Mouse (Mus musculus) neural tube, embryonic 12.5 days (tissue): Measurements from ENCODE around the gene Dtnb. TPM values are rescaled to one million over a fixed set of nuclear protein-coding genes. Genes with fewer than 3 reads are reported as not detected.

Experiments used
- ATAC-seq: fragments of 200-750 bp; cut with Nextera tagmentation; 2 replicates; pipeline ENCODE4 v1.8.0; 2017; ENCODE audit warnings: low read depth, mild to moderate bottlenecking, moderate TSS enrichment, moderate library complexity; ENCODE audit not compliant: low FRiP score
- H3K27ac ChIP-seq: fragments of 300-500 bp; sonication (generic); 2 replicates; pipeline ENCODE4 v1.5.1; 2016
- H3K27me3 ChIP-seq: fragments of 300-500 bp; sonication (generic); replicated peaks from 2 replicates; pipeline ENCODE4 v1.6.1; 2016; ENCODE audit warnings: mild to moderate bottlenecking
- H3K36me3 ChIP-seq: fragments of 300-500 bp; sonication (generic); 2 replicates; pipeline ENCODE4 v1.6.1; 2016; ENCODE audit warnings: mild to moderate bottlenecking
- H3K4me1 ChIP-seq: fragments of 300-500 bp; sonication (generic); 2 replicates; pipeline ENCODE4 v1.6.1; 2016
- H3K4me2 ChIP-seq: fragments of 300-500 bp; sonication (generic); replicated peaks from 2 replicates; pipeline ENCODE4 v1.6.1; 2016; ENCODE audit warnings: mild to moderate bottlenecking
- H3K4me3 ChIP-seq: fragments of 300-500 bp; sonication (generic); 2 replicates; pipeline ENCODE4 v1.5.1; 2016
- H3K9ac ChIP-seq: fragments of 300-500 bp; sonication (generic); 2 replicates; pipeline ENCODE4 v1.6.1; 2016; ENCODE audit warnings: mild to moderate bottlenecking
- H3K9me3 ChIP-seq: fragments of 300-500 bp; sonication (generic); 2 replicates; pipeline ENCODE4 v1.6.1; 2016; ENCODE audit warnings: mild to moderate bottlenecking
- WGBS: fragments of 180-500 bp; shearing (Covaris S2); methylation state at CpG from one replicate; pipeline ENCODE4 v1.1.7; 2016; 5-methylcytosine and 5-hydroxymethylcytosine counted together
- polyA plus RNA-seq: library from polyadenylated mRNA; unstranded; fragments of >200 nt; fragmentation: Nextera tagmentation; extraction: Ambion mirVana; gene quantifications from 2 replicates; pipeline ENCODE4 v1.2.1, GENCODE M21; 2016

The Dtnb gene
- polyA plus RNA-seq, 1 experiment from 2014 or later, result 45.0 TPM

DNA sequence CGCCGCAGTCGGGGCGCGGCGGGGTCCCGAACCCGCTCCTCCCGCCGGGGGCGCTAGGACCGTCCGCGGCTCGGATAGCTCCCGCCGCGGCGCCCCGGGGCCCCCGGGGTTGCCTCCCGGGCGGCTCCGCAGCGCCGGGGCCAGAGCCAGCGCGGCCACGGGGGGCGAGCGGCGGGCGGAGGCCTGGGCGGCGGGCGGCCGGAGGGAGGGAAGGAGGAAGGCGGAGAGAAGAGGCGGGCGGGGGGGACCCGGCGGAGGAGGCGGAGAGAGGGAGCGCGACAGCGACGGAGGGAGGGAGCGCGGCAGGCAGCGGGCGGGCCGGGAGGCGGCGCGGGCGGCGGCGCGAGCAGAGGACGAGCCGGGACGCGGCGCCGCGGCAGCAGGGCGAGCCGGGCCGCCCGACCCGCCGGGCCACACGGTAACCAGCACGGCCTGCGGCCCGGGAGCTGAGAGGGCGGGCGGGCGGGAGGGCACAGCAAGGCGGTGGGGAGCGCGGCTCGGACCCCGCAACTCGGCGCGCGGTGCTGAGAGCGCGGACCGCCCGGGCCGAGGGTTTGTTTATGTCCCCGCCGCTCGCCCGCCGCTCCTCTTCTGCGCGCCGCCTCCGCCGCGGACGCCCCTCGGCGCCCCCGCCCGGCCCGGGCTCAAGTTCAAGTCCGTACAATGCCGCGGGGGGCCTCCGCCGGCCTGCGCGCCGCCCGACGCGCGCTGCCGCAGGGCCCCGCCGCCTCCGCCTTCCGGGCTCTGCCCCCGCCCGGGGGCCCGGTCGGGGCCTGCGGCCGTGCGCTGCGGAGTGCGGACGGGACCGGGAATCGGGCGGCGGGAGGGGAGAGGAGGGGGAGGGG lies 234.7 kb downstream of the Dtnb start:
- peaks cover 43% of the 10 kb centered on the region for H3K4me1 ChIP-seq
- peak overlapping the region; percentile 79 for H3K4me3 ChIP-seq
- peak overlapping the region; percentile 75 for H3K27ac ChIP-seq
- H3K27me3 ChIP-seq, result no peaks in the 10 kb centered on the region
- H3K4me2 ChIP-seq, result peak overlapping the region; percentile 88
- peak; percentile 23 for ATAC-seq
- WGBS, result 1% methylated on average over 94 of the region's 141 CpGs
- H3K9ac ChIP-seq, result peak overlapping the region; percentile 89
- no peaks in the 10 kb centered on the region for H3K9me3 ChIP-seq
- no peaks in the 10 kb centered on the region for H3K36me3 ChIP-seq

DNA sequence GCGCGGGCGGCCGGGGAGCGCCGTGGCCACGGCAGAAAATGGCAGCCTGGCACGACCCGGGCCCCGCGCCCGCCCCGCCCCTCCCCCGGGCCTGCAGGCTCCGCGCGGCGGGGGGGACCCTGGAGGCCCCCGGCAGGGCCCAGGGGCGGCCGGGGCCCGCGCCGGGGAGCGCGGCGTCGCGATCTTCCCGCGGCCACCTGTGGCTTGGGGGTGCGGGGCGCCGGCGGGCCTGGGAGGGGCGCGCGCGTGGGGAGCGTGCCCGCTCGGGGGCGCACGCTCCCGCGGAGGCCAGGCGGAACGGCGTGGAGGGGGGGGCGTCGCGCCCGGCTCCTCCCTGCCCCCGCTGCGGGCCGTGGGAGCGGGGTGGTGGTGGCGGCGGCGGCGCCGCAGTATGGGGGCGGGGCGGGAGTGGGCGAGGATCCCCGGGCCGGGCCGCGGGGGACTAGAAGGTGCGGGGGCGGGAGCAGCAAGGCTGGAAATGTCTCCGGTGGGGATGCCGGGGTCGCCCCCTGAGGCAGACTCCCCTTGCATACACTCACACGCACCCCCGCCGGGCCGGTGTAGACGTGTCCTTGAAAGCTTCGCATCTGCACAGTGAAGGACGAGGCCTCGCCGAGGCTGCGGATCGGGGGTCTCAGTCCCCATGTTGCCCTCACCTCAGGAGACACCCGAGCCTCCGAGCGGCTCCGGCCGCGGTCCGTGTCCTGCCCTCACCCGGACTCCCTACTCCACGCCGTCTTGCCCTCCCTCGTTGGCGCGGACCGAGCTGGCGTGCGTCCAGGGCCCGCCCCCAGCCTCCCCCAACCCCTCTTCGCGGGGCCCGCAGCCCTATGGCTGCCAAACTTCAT lies 235.6 kb downstream of the Dtnb start:
- H3K4me3 ChIP-seq, result peak overlapping the region; percentile 79
- peaks cover 48% of the 10 kb centered on the region for H3K4me1 ChIP-seq
- H3K9me3 ChIP-seq, result no peaks in the 10 kb centered on the region
- peak; percentile 46 for ATAC-seq
- no peaks in the 10 kb centered on the region for H3K27me3 ChIP-seq
- WGBS, result under 1% methylated on average over 71 of the region's 105 CpGs
- H3K27ac ChIP-seq, result peak overlapping the region; percentile 75; the same call in 1 of the 2 replicates
- peak overlapping the region; percentile 88 for H3K4me2 ChIP-seq
- H3K36me3 ChIP-seq, result no peaks in the 10 kb centered on the region
- peak overlapping the region; percentile 89 for H3K9ac ChIP-seq

DNA sequence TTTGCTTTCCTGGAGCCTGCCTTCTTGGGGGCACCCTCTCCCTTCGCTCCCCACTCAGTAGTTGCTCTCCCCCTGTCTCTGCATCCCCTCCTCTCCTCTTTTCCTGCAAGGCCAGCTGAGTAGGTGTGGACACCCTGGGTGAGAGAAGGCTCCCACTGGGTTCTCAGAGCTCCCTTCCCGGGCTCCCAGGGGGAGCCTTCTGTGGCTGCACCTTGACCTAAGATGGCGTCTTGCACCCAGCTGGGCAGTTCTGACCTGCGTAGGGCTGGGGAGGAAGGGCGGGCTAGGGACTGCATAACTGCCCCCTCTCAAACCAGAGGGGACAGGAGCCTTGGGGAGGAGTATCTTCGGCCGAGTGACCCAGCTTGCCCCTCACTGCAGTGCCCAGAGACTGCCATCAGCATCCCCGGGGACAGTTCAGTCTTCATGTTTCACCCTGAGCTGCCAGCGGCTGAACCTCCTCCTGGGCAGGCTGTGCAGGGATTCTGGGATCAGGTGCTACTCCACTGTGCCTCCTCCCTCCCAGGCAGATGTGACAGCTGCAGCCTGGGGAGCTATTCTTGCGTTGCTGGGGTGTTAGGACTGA lies 236.3 kb downstream of the Dtnb start:
- H3K9me3 ChIP-seq, result no peaks in the 10 kb centered on the region
- H3K27me3 ChIP-seq, result no peaks in the 10 kb centered on the region
- H3K4me1 ChIP-seq, result peaks cover 48% of the 10 kb centered on the region
- ATAC-seq, result peak; percentile 1; the same call in 1 of the 2 replicates
- H3K4me2 ChIP-seq, result peak overlapping the region; percentile 88
- peak overlapping the region; percentile 79 for H3K4me3 ChIP-seq
- peak overlapping the region; percentile 89 for H3K9ac ChIP-seq
- 4% methylated on average over 10 of the region's 10 CpGs for WGBS
- H3K36me3 ChIP-seq, result no peaks in the 10 kb centered on the region
- 0 out of 2 replicates have a peak overlapping the region, but pooled peaks have one; percentile 75 for H3K27ac ChIP-seq

DNA sequence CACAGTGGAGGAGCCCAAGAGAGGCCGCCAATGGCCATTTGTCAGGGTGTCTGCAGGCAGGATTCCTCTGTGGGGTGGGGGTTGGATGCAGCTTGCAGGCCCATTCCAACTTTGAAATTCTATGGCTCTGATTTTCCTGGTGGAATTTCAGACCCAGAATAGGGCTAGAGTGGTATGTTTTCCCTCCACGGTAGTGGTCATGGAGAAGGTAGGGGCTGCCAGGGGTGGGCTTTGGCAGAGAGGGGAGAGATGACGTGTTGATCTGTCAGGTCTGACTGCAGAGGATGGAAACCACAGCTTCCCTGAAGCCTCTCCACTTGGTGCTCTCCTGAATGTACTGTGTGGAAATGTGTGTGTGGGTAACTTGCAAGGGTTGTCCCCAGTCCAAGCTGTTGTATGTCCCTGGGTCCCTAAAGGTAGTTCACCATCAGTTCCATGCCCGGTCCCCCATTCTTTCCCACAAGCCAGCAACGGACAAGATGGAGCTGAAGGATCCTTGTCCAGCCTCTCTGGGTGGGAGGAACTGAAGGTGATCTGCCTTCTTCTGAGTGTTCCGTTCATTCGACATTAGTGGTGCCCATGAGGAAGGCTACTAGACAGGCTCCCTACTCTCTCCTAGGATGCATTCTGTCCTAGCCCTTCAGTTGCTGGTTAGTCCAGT lies 237.5 kb downstream of the Dtnb start:
- Histone ChIP-seq H3K9ac (no peak overlapping the region), H3K27me3 (no peaks in the 10 kb centered on the region), H3K4me1 (peaks cover 48% of the 10 kb centered on the region), H3K4me3 (no peak overlapping the region), H3K4me2 (no peak overlapping the region; the same call in 1 of the 2 replicates), H3K36me3 (no peaks in the 10 kb centered on the region), H3K27ac (no peak overlapping the region), H3K9me3 (no peaks in the 10 kb centered on the region)
- ATAC-seq, result no peak
- 83% methylated on average over 7 of the region's 7 CpGs for WGBS

DNA sequence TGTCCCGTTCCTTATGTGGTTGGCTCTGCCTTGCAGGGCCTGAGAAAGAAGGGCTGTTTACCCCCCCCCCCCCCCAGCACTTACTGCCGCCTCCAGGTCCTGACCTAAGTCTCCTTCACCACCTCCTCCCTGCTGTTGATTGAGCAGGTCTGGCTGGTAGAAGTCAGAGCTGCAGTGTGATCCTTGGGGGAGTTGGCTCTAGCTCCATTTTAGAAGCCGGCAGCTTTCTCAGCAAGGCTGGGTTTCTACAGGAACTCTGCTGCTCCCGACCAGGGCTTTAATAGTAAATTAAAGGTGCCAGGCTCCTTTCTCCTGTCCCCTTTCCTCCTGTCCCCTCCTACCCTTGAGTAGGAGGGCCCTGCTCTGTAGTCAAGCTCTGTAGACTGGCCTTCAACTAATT lies 238.3 kb downstream of the Dtnb start:
- ATAC-seq, result no peak
- H3K27ac ChIP-seq, result no peak overlapping the region
- peaks cover 48% of the 10 kb centered on the region for H3K4me1 ChIP-seq
- H3K9ac ChIP-seq, result no peak overlapping the region
- no peaks in the 10 kb centered on the region for H3K9me3 ChIP-seq
- no peak overlapping the region for H3K4me3 ChIP-seq
- no peak overlapping the region for H3K4me2 ChIP-seq
- H3K36me3 ChIP-seq, result no peaks in the 10 kb centered on the region
- WGBS, result 35% methylated on average over 4 of the region's 4 CpGs
- no peaks in the 10 kb centered on the region for H3K27me3 ChIP-seq

DNA sequence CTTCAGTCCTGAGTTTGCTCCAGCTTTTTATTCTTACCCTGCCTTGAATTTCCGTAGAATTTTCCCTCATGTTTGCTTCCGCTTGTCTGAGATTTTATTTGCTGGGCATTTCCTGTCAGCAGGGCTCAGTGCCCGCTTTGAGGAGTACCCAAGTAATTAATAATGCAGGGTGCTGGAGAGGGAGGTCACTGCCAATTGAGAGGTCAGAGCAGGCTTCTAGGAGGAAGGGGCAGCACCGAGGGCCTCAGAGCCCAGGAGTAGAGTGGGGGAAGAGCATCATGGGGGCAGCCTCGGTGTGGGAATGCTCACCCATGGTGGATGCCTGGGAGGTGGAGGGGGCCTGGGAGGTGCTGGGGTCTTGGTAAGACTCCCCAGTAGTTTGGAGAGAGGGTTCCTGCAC lies 239.4 kb downstream of the Dtnb start:
- H3K9me3 ChIP-seq, result no peaks in the 10 kb centered on the region
- peaks cover 41% of the 10 kb centered on the region for H3K4me1 ChIP-seq
- no peak for ATAC-seq
- H3K4me2 ChIP-seq, result no peak overlapping the region
- WGBS, result 44% methylated on average over 5 of the region's 5 CpGs
- no peaks in the 10 kb centered on the region for H3K27me3 ChIP-seq
- H3K27ac ChIP-seq, result no peak overlapping the region
- no peaks in the 10 kb centered on the region for H3K36me3 ChIP-seq
- no peak overlapping the region for H3K9ac ChIP-seq
- H3K4me3 ChIP-seq, result no peak overlapping the region

DNA sequence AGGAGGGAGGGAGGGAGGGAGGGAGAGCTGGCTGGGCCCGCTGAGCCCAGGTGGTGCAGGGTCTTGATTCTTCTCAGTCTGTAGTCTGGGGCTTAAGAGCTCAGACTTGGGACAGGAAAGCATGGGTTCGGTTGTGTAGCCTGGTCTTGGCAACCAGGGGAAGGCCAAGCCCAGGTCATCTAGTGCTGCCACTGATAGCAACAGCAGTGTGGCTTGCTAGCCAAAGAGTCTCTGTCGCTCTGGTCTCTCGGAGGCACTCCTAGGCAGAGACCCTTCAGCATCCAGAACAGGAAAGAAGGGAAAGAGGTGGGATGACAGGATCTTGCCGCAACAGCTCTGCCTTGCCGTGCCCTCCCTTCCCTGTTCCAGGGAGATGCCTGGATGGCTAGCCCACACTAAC lies 240.1 kb downstream of the Dtnb start:
- no peak overlapping the region for H3K9ac ChIP-seq
- H3K4me1 ChIP-seq, result peaks cover 41% of the 10 kb centered on the region
- H3K27ac ChIP-seq, result no peak overlapping the region
- no peaks in the 10 kb centered on the region for H3K9me3 ChIP-seq
- no peaks in the 10 kb centered on the region for H3K27me3 ChIP-seq
- no peaks in the 10 kb centered on the region for H3K36me3 ChIP-seq
- WGBS, result 66% methylated on average over 6 of the region's 6 CpGs
- no peak overlapping the region for H3K4me3 ChIP-seq
- ATAC-seq, result no peak
- H3K4me2 ChIP-seq, result no peak overlapping the region

DNA sequence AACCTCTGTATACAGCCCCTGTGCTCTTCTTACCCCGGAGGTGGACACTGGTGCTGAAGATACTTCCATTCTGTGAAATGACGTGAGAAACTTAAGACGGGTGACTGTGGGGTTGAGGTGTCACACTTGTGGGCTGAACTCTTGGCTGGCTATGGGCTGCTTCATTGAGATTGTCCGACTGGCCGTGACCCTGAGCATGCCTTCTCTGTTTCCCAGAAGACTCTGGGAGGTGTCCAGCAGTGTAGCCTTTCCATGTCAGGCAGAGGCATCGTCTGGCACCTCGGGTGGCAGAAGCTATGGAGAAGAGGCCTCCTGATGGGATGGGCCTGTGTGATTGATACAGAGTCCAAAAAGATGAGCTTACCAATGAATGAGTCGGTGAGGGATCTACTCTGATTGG lies 241.0 kb downstream of the Dtnb start:
- no peak overlapping the region for H3K4me2 ChIP-seq
- no peaks in the 10 kb centered on the region for H3K36me3 ChIP-seq
- no peak for ATAC-seq
- no peaks in the 10 kb centered on the region for H3K27me3 ChIP-seq
- no peak overlapping the region for H3K9ac ChIP-seq
- H3K27ac ChIP-seq, result no peak overlapping the region
- WGBS, result 88% methylated on average over 8 of the region's 8 CpGs
- peaks cover 39% of the 10 kb centered on the region for H3K4me1 ChIP-seq
- H3K4me3 ChIP-seq, result no peak overlapping the region
- H3K9me3 ChIP-seq, result no peaks in the 10 kb centered on the region

DNA sequence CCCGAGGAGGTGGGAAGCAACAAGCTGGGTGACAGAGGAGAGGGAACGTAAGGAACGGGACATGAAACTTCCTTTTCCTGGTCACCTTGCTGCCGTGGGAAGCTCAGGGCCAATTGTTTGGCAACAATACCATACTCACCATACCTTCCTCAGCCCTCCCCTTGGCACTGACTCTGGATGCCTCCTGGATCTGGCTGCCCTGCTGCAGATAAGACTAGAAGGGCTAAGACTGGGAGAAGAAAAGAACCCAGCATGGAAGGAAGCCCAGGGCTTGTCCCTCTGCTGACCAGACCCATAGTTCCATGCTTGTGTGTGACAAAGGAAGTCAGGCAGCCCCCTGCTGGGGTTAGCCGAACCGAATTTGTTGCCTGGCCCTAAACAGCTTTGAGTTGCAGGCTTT lies 243.2 kb downstream of the Dtnb start:
- WGBS, result 43% methylated on average over 6 of the region's 6 CpGs
- no peak for ATAC-seq
- Histone ChIP-seq H3K4me1 (peaks cover 26% of the 10 kb centered on the region), H3K27me3 (no peaks in the 10 kb centered on the region), H3K27ac (no peak overlapping the region), H3K9ac (no peak overlapping the region), H3K4me3 (no peak overlapping the region), H3K4me2 (no peak overlapping the region), H3K36me3 (no peaks in the 10 kb centered on the region), H3K9me3 (no peaks in the 10 kb centered on the region)

DNA sequence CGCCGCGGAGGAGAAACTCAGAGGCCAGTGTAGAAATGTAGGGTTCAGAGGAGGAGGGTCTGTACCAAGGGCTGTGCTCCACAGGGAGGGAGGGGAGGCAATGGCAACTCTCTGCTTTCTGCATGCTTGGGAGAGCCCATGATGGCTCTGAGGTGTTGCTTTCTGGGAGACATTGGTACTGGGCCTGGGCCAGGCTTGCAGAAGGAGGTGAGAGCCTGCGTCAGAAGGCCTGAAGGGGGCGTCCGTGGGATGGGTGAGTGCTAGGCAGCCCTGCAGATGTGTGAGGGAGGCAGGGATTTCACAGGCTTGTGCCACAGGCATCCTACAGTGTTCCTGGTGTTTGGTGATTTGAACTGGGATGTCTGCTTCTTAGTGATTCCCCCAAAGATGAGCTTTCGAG lies 244.9 kb downstream of the Dtnb start:
- H3K4me2 ChIP-seq, result no peak overlapping the region
- no peaks in the 10 kb centered on the region for H3K9me3 ChIP-seq
- H3K27ac ChIP-seq, result no peak overlapping the region
- WGBS, result 64% methylated on average over 7 of the region's 7 CpGs
- no peaks in the 10 kb centered on the region for H3K36me3 ChIP-seq
- H3K4me3 ChIP-seq, result no peak overlapping the region
- H3K4me1 ChIP-seq, result peaks cover 13% of the 10 kb centered on the region
- no peaks in the 10 kb centered on the region for H3K27me3 ChIP-seq
- H3K9ac ChIP-seq, result no peak overlapping the region
- no peak for ATAC-seq

DNA sequence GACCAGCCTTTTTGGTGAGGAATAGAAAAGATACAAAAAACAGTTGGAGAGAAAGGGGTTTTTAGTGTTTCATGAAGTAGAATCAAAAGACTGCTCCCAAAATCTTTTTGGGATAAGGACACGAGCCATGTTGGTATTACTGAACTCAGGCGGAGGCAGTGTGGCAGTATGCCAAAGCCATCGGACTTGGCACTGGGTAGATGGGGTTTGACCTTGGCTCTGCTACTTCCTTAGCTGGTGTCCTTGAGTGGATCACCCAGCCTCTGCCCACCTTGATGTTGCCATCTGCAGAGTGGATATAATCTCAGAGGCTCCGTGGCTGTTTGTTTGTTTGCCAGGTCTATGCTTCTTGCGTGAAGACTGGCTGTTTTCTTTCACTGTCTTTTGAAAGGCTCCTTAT lies 245.4 kb downstream of the Dtnb start:
- no peaks in the 10 kb centered on the region for H3K27me3 ChIP-seq
- no peaks in the 10 kb centered on the region for H3K36me3 ChIP-seq
- H3K9me3 ChIP-seq, result no peaks in the 10 kb centered on the region
- no peak overlapping the region for H3K9ac ChIP-seq
- H3K4me2 ChIP-seq, result no peak overlapping the region
- ATAC-seq, result no peak
- WGBS, result 92% methylated on average over 5 of the region's 5 CpGs
- H3K4me1 ChIP-seq, result peaks cover 8% of the 10 kb centered on the region; the same call in 1 of the 2 replicates
- no peak overlapping the region for H3K4me3 ChIP-seq
- no peak overlapping the region for H3K27ac ChIP-seq

DNA sequence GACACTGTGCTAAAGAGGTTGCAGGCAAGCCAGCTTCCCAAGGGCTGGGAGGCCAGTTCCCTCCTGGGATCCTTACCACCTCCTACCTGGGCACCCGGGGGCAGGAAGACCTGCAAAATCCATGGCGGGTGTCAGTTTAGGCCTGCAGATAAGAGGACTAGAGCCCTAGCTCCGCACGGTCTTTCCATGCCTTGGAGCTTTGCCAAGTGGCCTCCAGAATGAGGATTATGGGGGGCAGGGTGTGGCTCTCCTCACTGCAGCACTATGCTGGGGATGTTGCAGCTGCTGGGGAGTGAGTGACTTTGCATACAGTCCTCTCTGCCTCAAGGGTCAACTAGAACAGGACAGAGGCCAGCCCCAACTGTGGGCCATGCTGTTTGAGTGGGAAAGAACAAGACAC lies 247.7 kb downstream of the Dtnb start:
- Histone ChIP-seq H3K36me3 (no peaks in the 10 kb centered on the region), H3K4me2 (no peak overlapping the region), H3K9me3 (no peaks in the 10 kb centered on the region), H3K9ac (no peak overlapping the region), H3K4me1 (peaks cover 16% of the 10 kb centered on the region), H3K27ac (no peak overlapping the region), H3K4me3 (no peak overlapping the region), H3K27me3 (no peaks in the 10 kb centered on the region)
- ATAC-seq, result no peak
- 89% methylated on average over 4 of the region's 4 CpGs for WGBS
